Mouse (Mus musculus) spleen, postnatal 10 days (tissue): ENCODE results near the gene Asb2.

Experiments used
- DNase-seq, 2 experiments: peaks; one replicate each; pipeline ENCODE4 v3.0.0; 2021 to 2022; ENCODE audit warnings: low spot score in 2 of 2

Asb2 gene

GRCm38 (mm10) chr12:103361539-103362307, 5.9 kb upstream of the Asb2 start:
- no peak for DNase-seq

- DNase-seq = no peak
Observed at GRCm38 (mm10) chr12:103360812-103361211, 5.0 kb upstream of the Asb2 start.

- peak in 1 of 2 experiments; percentile 41 for DNase-seq
Observed at GRCm38 (mm10) chr12:103358951-103359801, 3.4 kb upstream of the Asb2 start.

- DNase-seq = no peak
Observed at GRCm38 (mm10) chr12:103358216-103358615, 2.4 kb upstream of the Asb2 start.

GRCm38 (mm10) chr12:103356415-103356748, 581 bp upstream of the Asb2 start:
- DNase-seq = no peak

GRCm38 (mm10) chr12:103353538-103353937, 2.3 kb downstream of the Asb2 start:
- DNase-seq = peak in 1 of 2 experiments; percentile 53

- no peak for DNase-seq
Observed at GRCm38 (mm10) chr12:103352735-103353134, 3.1 kb downstream of the Asb2 start.

GRCm38 (mm10) chr12:103348506-103348905, 7.3 kb downstream of the Asb2 start:
- peak; percentile 75 to 88 for DNase-seq

- no peak for DNase-seq
Observed at GRCm38 (mm10) chr12:103347406-103347805, 8.4 kb downstream of the Asb2 start.

GRCm38 (mm10) chr12:103346945-103347344, 8.9 kb downstream of the Asb2 start:
- no peak for DNase-seq

- no peak for DNase-seq
Observed at GRCm38 (mm10) chr12:103344934-103345333, 10.9 kb downstream of the Asb2 start.

- DNase-seq = peak in 1 of 2 experiments; percentile 77
Observed at GRCm38 (mm10) chr12:103343456-103343855, 12.3 kb downstream of the Asb2 start.

- peak in 1 of 2 experiments; percentile 69 for DNase-seq
Observed at GRCm38 (mm10) chr12:103341212-103341611, 14.6 kb downstream of the Asb2 start.

GRCm38 (mm10) chr12:103338162-103338798, 17.5 kb downstream of the Asb2 start:
- DNase-seq = no peak

- DNase-seq = no peak
Observed at GRCm38 (mm10) chr12:103336766-103337165, 19.0 kb downstream of the Asb2 start.

- DNase-seq = no peak
Observed at GRCm38 (mm10) chr12:103333426-103333825, 22.4 kb downstream of the Asb2 start.

GRCm38 (mm10) chr12:103332879-103333278, 22.9 kb downstream of the Asb2 start:
- DNase-seq = no peak

GRCm38 (mm10) chr12:103331491-103331890, 24.3 kb downstream of the Asb2 start:
- no peak for DNase-seq

- no peak for DNase-seq
Observed at GRCm38 (mm10) chr12:103328448-103329191, 27.2 kb downstream of the Asb2 start.

GRCm38 (mm10) chr12:103327107-103327506, 28.7 kb downstream of the Asb2 start:
- no peak for DNase-seq

GRCm38 (mm10) chr12:103326569-103326968, 29.2 kb downstream of the Asb2 start:
- no peak for DNase-seq
